Mouse (Mus musculus) brain, embryonic 14.5 days (tissue): ENCODE data around the gene Tldc2.

Experiments used
- CTCF ChIP-seq: fragments of 200-500 bp; IDR thresholded peaks from 2 replicates; pipeline ENCODE4 v1.5.1; 2012; ENCODE audit warnings: inconsistent platforms, mild to moderate bottlenecking, moderate library complexity, borderline replicate concordance; ENCODE audit not compliant: insufficient read depth, insufficient read length; ENCODE audit errors: extremely low read depth
- POLR2A ChIP-seq: fragments of 200-500 bp; IDR thresholded peaks from 2 replicates; pipeline ENCODE4 v1.6.1; 2012; ENCODE audit warnings: mild to moderate bottlenecking, inconsistent platforms, borderline replicate concordance; ENCODE audit not compliant: poor library complexity, insufficient read depth, insufficient read length, severe bottlenecking; ENCODE audit errors: extremely low read depth

- no peak for TF ChIP-seq POLR2A
- TF ChIP-seq CTCF: no peak
Measured at GRCm38 (mm10) chr2:157059166-157059565, 27.7 kb upstream of the Tldc2 start.
